8 mouse cellular contexts compared by ENCODE assay signal in the genomic region with DNA sequence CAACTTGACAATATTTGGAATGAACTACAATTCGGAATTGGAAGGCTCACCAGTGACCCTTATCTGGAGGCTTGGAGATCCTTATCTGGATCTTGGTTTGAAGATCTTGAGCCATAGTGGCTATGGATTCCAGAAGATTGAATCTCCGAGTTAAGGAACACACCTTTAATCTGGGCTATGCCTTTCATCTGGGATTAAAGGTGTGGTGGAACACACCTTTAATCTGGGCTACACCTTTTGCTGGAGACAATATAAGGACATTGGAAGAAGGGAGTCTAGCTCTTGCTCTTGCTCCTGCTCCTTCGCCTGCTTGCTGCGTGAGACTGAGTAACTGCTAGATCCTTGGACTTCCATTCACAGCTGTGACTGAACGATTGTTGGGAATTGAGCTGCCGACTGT. TPM values are rescaled to one million over a fixed set of nuclear protein-coding genes. Genes with fewer than 3 reads are reported as not detected.
DNase-seq lines count a peak whose midpoint lies in the region; ATAC-seq and TF ChIP-seq lines count a peak whose summit lies in the region.
"Not testable (repeated sequence)": the region's sequence is repeated elsewhere in the genome, so short reads cannot be mapped to it uniquely, and the experiment has no call there.

A gene (plus strand): TSS at position 301 of the 400 bp plus-strand sequence.

- not testable (repeated sequence) for H3K4me1 ChIP-seq in CH12.LX (ENCODE audit: control insufficient read depth in 1 of 2, insufficient read depth in 2 of 2); embryonic facial prominence, embryonic 11.5 days (ENCODE audit: control insufficient read depth, insufficient read depth, low read length); heart, embryonic 16.5 days (ENCODE audit: control insufficient read depth, insufficient read depth, low read length); kidney, embryonic 15.5 days; liver, embryonic 11.5 days (replicated peaks; ENCODE audit: control insufficient read depth, insufficient read depth, low read length); stomach, embryonic 15.5 days
- H3K4me1 ChIP-seq in forebrain, embryonic 13.5 days, result peaks cover 35% of the 10 kb centered on the region

- in situ Hi-C loops in CH12.LX (cut with MboI; ENCODE audit: low pct_ligation_motif_present, low pct_unique_long_range_greater_than_20kb, low sequenced_read_pairs), result loop anchor here (25.0 kb wide), 1 partner anchor 183 kb away; no protein-coding TSS in a partner anchor

- not testable (repeated sequence) for DNase-seq in CH12.LX (ENCODE audit: extremely low read depth); embryonic facial prominence, embryonic 11.5 days (ENCODE audit: low spot score); liver, embryonic 11.5 days (ENCODE audit: low spot score)

- not testable (repeated sequence) for H3K9me3 ChIP-seq in CH12.LX (replicated peaks; ENCODE audit: low read length); embryonic facial prominence, embryonic 11.5 days (replicated peaks; ENCODE audit: control insufficient read depth, low read length); forebrain, embryonic 13.5 days (replicated peaks); heart, embryonic 16.5 days (replicated peaks; ENCODE audit: control insufficient read depth, low read length); kidney, embryonic 15.5 days (replicated peaks); liver, embryonic 11.5 days (ENCODE audit: control insufficient read depth, low read length); stomach, embryonic 15.5 days

- not testable (repeated sequence) for H3K79me2 ChIP-seq in CH12.LX (replicated peaks; ENCODE audit: control insufficient read depth, extremely low read depth, insufficient read depth, poor library complexity, severe bottlenecking)

- H3K9ac ChIP-seq in CH12.LX (ENCODE audit: insufficient read depth, low read depth); embryonic facial prominence, embryonic 11.5 days (replicated peaks; ENCODE audit: low read length); forebrain, embryonic 13.5 days; heart, embryonic 16.5 days (ENCODE audit: low read length); kidney, embryonic 15.5 days; liver, embryonic 11.5 days (ENCODE audit: low read depth, low read length); stomach, embryonic 15.5 days: not testable (repeated sequence)

- H3K27ac ChIP-seq in CH12.LX (ENCODE audit: insufficient read depth, low read depth); embryonic facial prominence, embryonic 11.5 days (replicated peaks; ENCODE audit: low read depth, low read length); forebrain, embryonic 13.5 days; heart, embryonic 16.5 days (ENCODE audit: low read length); kidney, embryonic 15.5 days; liver, embryonic 11.5 days (ENCODE audit: low read depth, low read length); stomach, embryonic 15.5 days: not testable (repeated sequence)

- H3K36me3 ChIP-seq in CH12.LX (replicated peaks in 1 of 2; ENCODE audit: control insufficient read depth in 1 of 2, insufficient read depth in 1 of 2, low read length in 1 of 2); embryonic facial prominence, embryonic 11.5 days (replicated peaks; ENCODE audit: control insufficient read depth, insufficient read depth, low read depth, low read length); forebrain, embryonic 13.5 days (ENCODE audit: poor library complexity, severe bottlenecking); heart, embryonic 16.5 days (ENCODE audit: control insufficient read depth, insufficient read depth); kidney, embryonic 15.5 days; liver, embryonic 11.5 days (ENCODE audit: control insufficient read depth, insufficient read depth, low read length); stomach, embryonic 15.5 days: not testable (repeated sequence)

- H3K27me3 ChIP-seq in CH12.LX (replicated peaks); embryonic facial prominence, embryonic 11.5 days (ENCODE audit: control insufficient read depth, insufficient read depth, low read length); heart, embryonic 16.5 days (ENCODE audit: control insufficient read depth, insufficient read depth, low read length); liver, embryonic 11.5 days (replicated peaks; ENCODE audit: control insufficient read depth, insufficient read depth, low read length); stomach, embryonic 15.5 days (replicated peaks): not testable (repeated sequence)
- H3K27me3 ChIP-seq in forebrain, embryonic 13.5 days, result peaks cover 16% of the 10 kb centered on the region; the same call in 1 of the 2 replicates
- H3K27me3 ChIP-seq in kidney, embryonic 15.5 days, result peaks cover 32% of the 10 kb centered on the region

- TF ChIP-seq POLR2A in CH12.LX (IDR thresholded peaks at IDR 0.05; ENCODE audit: low read depth, low read length), result not testable (repeated sequence)

- WGBS in embryonic facial prominence, embryonic 11.5 days, result no CpG with 5 or more reads among the region's 6 CpGs
- WGBS in forebrain, embryonic 13.5 days, result 100% methylated on average over 2 of the region's 6 CpGs
- WGBS in heart, embryonic 16.5 days, result no CpG with 5 or more reads among the region's 6 CpGs
- WGBS in kidney, embryonic 15.5 days, result 94% methylated on average over 2 of the region's 6 CpGs
- WGBS in liver, embryonic 11.5 days, result 100% methylated on average over 1 of the region's 6 CpGs
- WGBS in stomach, embryonic 15.5 days, result 80% methylated on average over 1 of the region's 6 CpGs

- not testable (repeated sequence) for TF ChIP-seq CTCF in CH12.LX (conservative IDR thresholded peaks at IDR 0.05 in 1 of 2, IDR thresholded peaks at IDR 0.05 in 1 of 2; ENCODE audit: low read depth in 2 of 2, low read length in 2 of 2)

- not testable (repeated sequence) for TF ChIP-seq EP300 in CH12.LX (IDR thresholded peaks at IDR 0.05; ENCODE audit: low read length)

- H3K4me3 ChIP-seq in CH12.LX (replicated peaks in 1 of 3; ENCODE audit: low read depth in 2 of 3, low read length in 2 of 3, poor library complexity in 1 of 3); embryonic facial prominence, embryonic 11.5 days (ENCODE audit: low read depth, low read length); forebrain, embryonic 13.5 days; heart, embryonic 16.5 days (ENCODE audit: low read length); kidney, embryonic 15.5 days (replicated peaks); liver, embryonic 11.5 days (ENCODE audit: low read depth, low read length); stomach, embryonic 15.5 days (replicated peaks): not testable (repeated sequence)

- TF ChIP-seq RAD21 in CH12.LX (IDR thresholded peaks at IDR 0.05; ENCODE audit: low read depth, low read length), result not testable (repeated sequence)

- not testable (repeated sequence) for H3K4me2 ChIP-seq in CH12.LX (ENCODE audit: insufficient read depth, low read depth, poor library complexity, severe bottlenecking); embryonic facial prominence, embryonic 11.5 days (ENCODE audit: low read depth, low read length); forebrain, embryonic 13.5 days; heart, embryonic 16.5 days (ENCODE audit: low read depth, low read length); kidney, embryonic 15.5 days; liver, embryonic 11.5 days; stomach, embryonic 15.5 days

- dilution Hi-C loops in CH12.LX (cut with MboI; ENCODE audit: extremely low pct_ligation_motif_present, extremely low pct_unique_long_range_greater_than_20kb, low sequenced_read_pairs), result not testable (repeated sequence)

- not testable (repeated sequence) for ATAC-seq in embryonic facial prominence, embryonic 11.5 days (replicated peaks; ENCODE audit: insufficient number of reproducible peaks, low FRiP score, low TSS enrichment, low read depth); forebrain, embryonic 13.5 days; heart, embryonic 16.5 days (replicated peaks; ENCODE audit: extremely low read depth, insufficient read depth, low FRiP score); kidney, embryonic 15.5 days (replicated peaks; ENCODE audit: low FRiP score); liver, embryonic 11.5 days (replicated peaks; ENCODE audit: low FRiP score); megakaryocyte, adult 5-6 weeks (ENCODE audit: poor library complexity, severe bottlenecking); stomach, embryonic 15.5 days (ENCODE audit: insufficient read depth, low FRiP score, low read depth)

RNA-seq across cellular contexts. Expression of the gene that starts here (rescaled TPM):
- 30.6 and 32.5 TPM in 2 replicates for total RNA-seq in CH12.LX (2012; rRNA removed)
- 56.6 and 57.2 TPM in 2 replicates for total RNA-seq in CH12.LX (2014; rRNA removed)
- polyA plus RNA-seq in CH12.LX (2012; ENCODE audit: insufficient read length, low read depth), result 53.1 and 55.1 TPM in 2 replicates
- polyA plus RNA-seq in embryonic facial prominence, embryonic 11.5 days (2014; fragmentation: Nextera tagmentation; extraction: Ambion mirVana), result 46.0 and 47.1 TPM in 2 replicates
- 20.4 and 27.0 TPM in 2 replicates for polyA plus RNA-seq in forebrain, embryonic 13.5 days (2015; fragmentation: Nextera tagmentation; extraction: Ambion mirVana)
- 14.9 and 17.4 TPM in 2 replicates for polyA plus RNA-seq in heart, embryonic 16.5 days (2015; fragmentation: Nextera tagmentation; extraction: Ambion mirVana)
- polyA plus RNA-seq in kidney, embryonic 15.5 days (2015; fragmentation: Nextera tagmentation; extraction: Ambion mirVana), result 56.0 and 60.6 TPM in 2 replicates
- 48.3 and 54.9 TPM in 2 replicates for polyA plus RNA-seq in liver, embryonic 11.5 days (2014; fragmentation: Nextera tagmentation; extraction: Ambion mirVana)
- 17.7 and 22.1 TPM in 2 replicates for total RNA-seq in megakaryocyte, adult 5-6 weeks (2015)
- total RNA-seq in megakaryocyte, adult 5-6 weeks (2017), result 41.9 and 50.9 TPM in 2 replicates
- 42.5 and 43.9 TPM in 2 replicates for polyA plus RNA-seq in stomach, embryonic 15.5 days (2015; fragmentation: Nextera tagmentation; extraction: Ambion mirVana)
